Mouse (Mus musculus) naive thymus-derived CD4-positive, alpha-beta T cell, adult 2 months (primary cell): Measurements from ENCODE around the gene Gm20379.
A peak's percentile ranks its signal among the peaks of the same experiment; 100 is the strongest.

Experiments
- DNase-seq: peaks from one replicate; pipeline ENCODE4 v3.0.0-alpha.2; 2011; ENCODE audit warnings: low read depth

Gm20379 gene

GRCm38 (mm10) chr13:92305680-92306079 lies at the start of gene Gm20379:
Gene Gm20379, plus strand, starts transcription at chr13:92305980.
- no peak for DNase-seq

GRCm38 (mm10) chr13:92261329-92261728 lies 44.5 kb upstream of the Gm20379 start:
- DNase-seq: no peak

GRCm38 (mm10) chr13:92263566-92263965 lies 42.2 kb upstream of the Gm20379 start:
- no peak for DNase-seq

- DNase-seq: peak; percentile 28
These were observed 38.7 kb upstream of the Gm20379 start for GRCm38 (mm10) chr13:92267076-92267475.

GRCm38 (mm10) chr13:92274274-92275198 lies 31.2 kb upstream of the Gm20379 start:
- peak; percentile 76 for DNase-seq

GRCm38 (mm10) chr13:92275292-92275691 lies 30.5 kb upstream of the Gm20379 start:
- DNase-seq: no peak

GRCm38 (mm10) chr13:92277027-92277426 lies 28.8 kb upstream of the Gm20379 start:
- DNase-seq: no peak

- no peak for DNase-seq
These were observed 14.2 kb upstream of the Gm20379 start for GRCm38 (mm10) chr13:92291605-92292004.

GRCm38 (mm10) chr13:92293883-92294282 lies 11.9 kb upstream of the Gm20379 start:
- DNase-seq: peak; percentile 15

GRCm38 (mm10) chr13:92296490-92296889 lies 9.3 kb upstream of the Gm20379 start:
- DNase-seq: no peak

- no peak for DNase-seq
These were observed 8.8 kb upstream of the Gm20379 start for GRCm38 (mm10) chr13:92297021-92297420.

GRCm38 (mm10) chr13:92299522-92299921 lies 6.3 kb upstream of the Gm20379 start:
- DNase-seq: no peak

GRCm38 (mm10) chr13:92301754-92302153 lies 4.0 kb upstream of the Gm20379 start:
- DNase-seq: no peak

GRCm38 (mm10) chr13:92302466-92302865 lies 3.3 kb upstream of the Gm20379 start:
- no peak for DNase-seq

- DNase-seq: no peak
These were observed 2.5 kb upstream of the Gm20379 start for GRCm38 (mm10) chr13:92303062-92303948.

GRCm38 (mm10) chr13:92304291-92304690 lies 1.5 kb upstream of the Gm20379 start:
- no peak for DNase-seq

- no peak for DNase-seq
These were observed 8.8 kb downstream of the Gm20379 start for GRCm38 (mm10) chr13:92314613-92315012.

- DNase-seq: no peak
These were observed 15.0 kb downstream of the Gm20379 start for GRCm38 (mm10) chr13:92320770-92321169.

- DNase-seq: no peak
These were observed 20.2 kb downstream of the Gm20379 start for GRCm38 (mm10) chr13:92326030-92326429.

GRCm38 (mm10) chr13:92328000-92328399 lies 22.2 kb downstream of the Gm20379 start:
- no peak for DNase-seq

GRCm38 (mm10) chr13:92330621-92331020 lies 24.8 kb downstream of the Gm20379 start:
- no peak for DNase-seq

GRCm38 (mm10) chr13:92332103-92332879 lies 26.5 kb downstream of the Gm20379 start:
- DNase-seq: no peak
